Mouse (Mus musculus) hindbrain, postnatal 0 days (tissue): ENCODE results near the gene Ube2e1. TPM values are rescaled to one million over a fixed set of nuclear protein-coding genes. Genes with fewer than 3 reads are reported as not detected.
"Not testable (repeated sequence)": the region's sequence is repeated elsewhere in the genome, so short reads cannot be mapped to it uniquely, and the experiment has no call there.

Source experiments
- ATAC-seq: fragments of 200-750 bp; cut with Nextera tagmentation; 2 replicates; pipeline ENCODE4 v1.8.0; 2017; ENCODE audit warnings: mild to moderate bottlenecking, moderate TSS enrichment, moderate library complexity
- DNase-seq: peaks from one replicate; pipeline ENCODE4 v3.0.0-alpha.2; 2015; ENCODE audit warnings: low spot score
- H3K27ac ChIP-seq: fragments of 300-500 bp; sonication (generic); 2 replicates; pipeline ENCODE4 v1.5.1; 2014; ENCODE audit warnings: mild to moderate bottlenecking
- H3K27me3 ChIP-seq: fragments of 300-500 bp; sonication (generic); 2 replicates; pipeline ENCODE4 v1.6.1; 2014; ENCODE audit warnings: low read length, mixed read lengths; ENCODE audit not compliant: insufficient read depth
- H3K36me3 ChIP-seq: fragments of 300-500 bp; sonication (generic); 2 replicates; pipeline ENCODE4 v1.6.1; 2014; ENCODE audit warnings: low read length, mixed read lengths; ENCODE audit not compliant: insufficient read depth
- H3K4me1 ChIP-seq: fragments of 300-500 bp; sonication (generic); 2 replicates; pipeline ENCODE4 v1.6.1; 2014; ENCODE audit warnings: antibody characterized with exemption, low read length, mixed read lengths; ENCODE audit not compliant: insufficient read depth
- H3K4me2 ChIP-seq: fragments of 300-500 bp; sonication (generic); 2 replicates; pipeline ENCODE4 v1.6.1; 2014; ENCODE audit warnings: low read depth, mild to moderate bottlenecking, low read length, moderate library complexity, mixed read lengths
- H3K4me3 ChIP-seq: fragments of 300-500 bp; sonication (generic); 2 replicates; pipeline ENCODE4 v1.5.1; 2014; ENCODE audit warnings: low read length
- H3K9ac ChIP-seq: fragments of 300-500 bp; sonication (generic); replicated peaks from 2 replicates; pipeline ENCODE4 v1.6.1; 2014; ENCODE audit warnings: mild to moderate bottlenecking, low read length, moderate library complexity, mixed read lengths
- H3K9me3 ChIP-seq: fragments of 300-500 bp; sonication (generic); 2 replicates; pipeline ENCODE4 v1.6.1; 2016; ENCODE audit warnings: low read length, mixed read lengths
- CTCF ChIP-seq: IDR thresholded peaks from 2 replicates; pipeline ENCODE4 v1.5.1; 2016; ENCODE audit warnings: antibody characterized with exemption, control low read depth, low read depth
- WGBS: fragments of 180-500 bp; shearing (Covaris S2); extraction: QIAGEN DNeasy Blood & Tissue Kit; methylation state at CpG from one replicate; pipeline ENCODE4 v1.1.7; 2014; 5-methylcytosine and 5-hydroxymethylcytosine counted together
- polyA plus RNA-seq: library from polyadenylated mRNA; unstranded; fragments of >200 nt; fragmentation: Nextera tagmentation; extraction: Ambion mirVana; gene quantifications from 2 replicates; pipeline ENCODE4 v1.2.1, GENCODE M21; 2015
- total RNA-seq: library from RNA; depleted of rRNA; stranded (reverse); fragments of >200 nt; gene quantifications from 2 replicates; pipeline ENCODE4 v1.2.3, GENCODE M21; 2014; rRNA removed

Gene Ube2e1
- total and polyA plus RNA-seq, 2 experiments from 2014 or later, result 33.5 to 157 TPM

DNA sequence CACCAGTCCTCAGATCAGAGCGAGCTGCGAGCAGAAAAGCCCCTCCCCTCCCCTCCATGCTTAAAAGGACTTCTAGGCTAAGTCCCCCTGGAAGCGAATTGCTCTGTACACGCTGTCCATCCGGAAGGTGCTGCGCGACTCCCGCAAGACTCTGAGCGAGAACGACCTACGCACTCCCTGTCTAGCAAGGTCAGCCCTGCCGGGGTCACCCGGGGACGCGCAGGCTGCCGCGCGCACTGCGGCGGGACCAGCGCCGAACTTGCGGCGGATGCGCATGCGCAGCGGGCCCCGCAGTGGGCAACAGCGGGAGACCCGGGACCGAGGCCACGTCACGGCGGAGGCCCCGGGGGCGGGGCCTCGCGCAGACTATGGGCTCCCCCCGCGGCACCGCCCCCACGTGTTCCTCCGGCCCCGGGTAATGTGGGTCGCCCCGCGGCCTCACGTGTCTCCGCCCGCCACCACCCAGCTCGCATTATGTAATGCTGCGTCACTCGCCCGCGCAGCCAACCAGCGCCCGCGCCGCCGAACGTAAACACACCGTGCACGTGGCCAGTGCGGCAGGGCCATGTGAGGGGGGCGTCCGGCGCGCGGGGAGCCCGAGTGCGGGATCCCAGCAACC, 93.4 kb downstream of the Ube2e1 start:
- DNase-seq (peak; percentile 98), ATAC-seq (peak; percentile 94)
- under 1% methylated on average over 67 of the region's 71 CpGs for WGBS
- Histone ChIP-seq H3K36me3 (no peaks in the 10 kb centered on the region), H3K9me3 (no peaks in the 10 kb centered on the region), H3K4me1 (no peaks in the 10 kb centered on the region), H3K4me3 (peak overlapping the region; percentile 88), H3K27ac (peak overlapping the region; percentile 95), H3K4me2 (peak overlapping the region; percentile 77), H3K27me3 (no peaks in the 10 kb centered on the region), H3K9ac (peak overlapping the region; percentile 84)
- no peak for TF ChIP-seq CTCF

DNA sequence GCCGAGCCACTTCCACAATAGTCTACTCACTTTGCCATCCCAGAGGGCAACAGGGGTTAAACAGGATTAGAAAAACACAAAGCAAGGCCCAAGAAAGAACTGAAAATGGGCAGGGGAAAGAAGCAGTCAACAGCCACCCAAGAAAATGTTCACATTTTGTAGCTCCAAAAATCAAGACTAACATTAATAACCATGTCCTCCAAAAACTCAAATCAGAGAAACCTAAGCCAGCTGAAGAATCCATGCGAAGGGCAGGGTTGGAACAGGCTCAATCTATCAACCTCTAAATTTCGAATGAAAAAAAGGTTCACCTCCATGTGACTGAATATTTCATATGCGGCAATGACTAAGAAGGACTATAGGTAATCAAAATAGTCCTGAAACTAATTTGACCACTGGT, 94.3 kb downstream of the Ube2e1 start:
- ATAC-seq (no peak), DNase-seq (no peak)
- 0 out of 2 replicates have a peak overlapping the region, but pooled peaks have one; percentile 84 for H3K9ac ChIP-seq
- peak overlapping the region; percentile 88 for H3K4me3 ChIP-seq
- no peak overlapping the region for H3K27ac ChIP-seq
- 59% methylated on average over 4 of the region's 4 CpGs for WGBS
- no peaks in the 10 kb centered on the region for H3K4me1 ChIP-seq
- no peaks in the 10 kb centered on the region for H3K27me3 ChIP-seq
- TF ChIP-seq CTCF, result no peak
- H3K36me3 ChIP-seq, result no peaks in the 10 kb centered on the region
- H3K9me3 ChIP-seq, result no peaks in the 10 kb centered on the region
- peak overlapping the region; percentile 77 for H3K4me2 ChIP-seq

DNA sequence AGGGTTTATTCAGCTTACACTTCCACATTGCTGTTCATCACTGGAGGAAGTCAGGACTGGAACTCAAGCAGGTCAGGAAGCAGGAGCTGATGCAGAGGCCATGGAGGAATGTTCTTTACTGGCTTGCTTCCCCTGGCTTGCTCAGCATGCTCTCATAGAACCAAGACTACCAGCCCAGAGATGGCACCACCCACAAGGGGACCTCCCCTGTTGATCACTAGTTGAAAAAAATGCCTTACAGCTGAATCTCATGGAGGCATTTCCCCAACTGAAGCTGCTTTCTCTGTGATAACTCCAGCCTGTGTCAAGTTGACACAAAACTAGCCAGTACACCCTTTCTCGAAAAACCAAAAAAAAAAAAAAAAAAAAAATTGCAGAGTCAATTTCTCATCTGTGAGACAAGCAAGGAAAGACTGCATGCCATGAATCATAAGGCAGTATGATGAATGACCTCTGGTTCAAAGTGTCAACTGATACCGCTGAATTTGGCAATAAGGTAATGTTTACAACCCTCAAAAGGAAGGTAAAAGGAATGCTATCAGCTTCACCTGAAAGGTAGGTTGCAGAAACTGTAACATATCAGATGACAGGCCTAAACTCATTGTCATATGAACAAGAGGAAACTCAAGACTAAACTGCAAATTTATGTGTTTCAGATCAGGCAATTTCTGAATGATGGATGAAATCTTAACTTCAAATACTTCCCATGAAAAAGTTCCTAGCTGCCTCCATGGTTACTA, 95.0 kb downstream of the Ube2e1 start:
- not testable (repeated sequence) for H3K4me1 ChIP-seq, DNase-seq, H3K4me3 ChIP-seq, ATAC-seq, H3K27ac ChIP-seq, H3K36me3 ChIP-seq, H3K9ac ChIP-seq, H3K9me3 ChIP-seq, H3K4me2 ChIP-seq, H3K27me3 ChIP-seq
- WGBS, result 95% methylated on average over 2 of the region's 2 CpGs

DNA sequence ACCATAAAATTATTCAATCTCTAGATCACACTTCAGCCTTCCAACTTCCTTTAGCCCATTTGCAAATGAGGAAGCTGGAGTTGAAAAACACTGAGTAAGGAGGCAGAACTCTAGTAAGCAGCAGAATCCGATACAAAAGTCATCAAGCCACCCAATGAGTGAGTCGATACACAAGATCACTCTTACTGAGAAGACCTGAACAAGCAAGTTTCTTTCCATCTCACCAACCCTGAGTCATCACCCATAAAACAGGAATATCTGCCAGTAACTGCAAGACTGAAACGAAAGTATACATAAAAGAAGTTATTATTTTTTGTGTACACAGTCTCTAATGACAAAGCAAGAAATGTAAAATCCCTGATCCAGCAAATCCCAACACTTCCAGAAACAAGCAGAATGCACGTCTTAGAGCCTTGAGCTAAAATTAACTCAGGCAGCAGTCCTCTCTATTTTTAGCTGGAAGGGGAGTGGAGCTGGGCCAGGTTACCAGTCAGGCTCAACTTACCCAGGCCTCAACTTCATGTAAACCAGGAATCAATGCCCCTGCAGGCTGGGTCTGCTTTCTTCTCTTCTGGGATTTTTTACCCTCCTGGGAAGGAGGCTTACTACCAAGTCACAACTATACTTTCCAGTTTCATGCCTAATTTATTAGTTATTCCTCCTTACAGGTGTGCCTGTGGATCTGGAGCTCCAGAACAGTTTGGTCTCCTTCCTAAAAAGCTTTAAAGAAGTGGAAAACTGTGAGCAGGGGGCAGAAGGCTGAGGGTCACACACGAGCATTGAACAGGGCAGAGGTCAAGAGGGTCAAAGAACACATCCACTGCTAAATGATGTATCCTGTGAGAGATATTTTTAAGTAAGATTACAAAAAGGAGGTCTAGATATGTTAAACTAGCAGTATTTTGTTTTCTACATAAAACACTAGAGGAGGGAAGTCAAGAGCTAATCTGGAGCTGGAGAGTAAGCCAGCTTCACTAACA, 97.4 kb downstream of the Ube2e1 start:
- Histone ChIP-seq H3K36me3 (no peaks in the 10 kb centered on the region), H3K9me3 (no peaks in the 10 kb centered on the region), H3K4me1 (no peaks in the 10 kb centered on the region), H3K27me3 (no peaks in the 10 kb centered on the region), H3K9ac (no peak overlapping the region), H3K27ac (no peak overlapping the region), H3K4me2 (no peak overlapping the region), H3K4me3 (no peak overlapping the region)
- TF ChIP-seq CTCF, result no peak
- 61% methylated on average over 5 of the region's 5 CpGs for WGBS
- ATAC-seq (no peak), DNase-seq (no peak)

DNA sequence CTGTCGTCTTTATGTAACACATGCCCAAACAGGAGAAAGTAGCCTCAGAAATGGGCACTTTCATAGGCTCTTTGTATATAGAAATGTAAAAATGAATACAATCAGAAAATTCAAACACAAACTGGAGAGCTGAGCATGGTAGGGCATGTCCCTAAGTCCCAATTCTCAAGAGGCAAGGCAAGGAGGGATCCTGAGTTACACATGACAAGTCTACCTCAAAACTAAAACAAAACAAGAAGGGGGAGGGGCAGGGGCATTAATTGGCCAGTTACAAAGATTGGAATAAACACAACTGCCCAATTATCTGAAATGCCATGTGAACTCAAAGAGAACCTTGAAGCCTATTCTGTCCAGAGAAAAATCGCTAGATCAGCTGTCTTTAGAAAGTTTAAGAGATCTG, 98.6 kb downstream of the Ube2e1 start:
- Histone ChIP-seq H3K27ac (no peak overlapping the region), H3K4me3 (no peak overlapping the region), H3K4me1 (no peaks in the 10 kb centered on the region), H3K4me2 (no peak overlapping the region), H3K9me3 (no peaks in the 10 kb centered on the region), H3K36me3 (no peaks in the 10 kb centered on the region), H3K9ac (no peak overlapping the region), H3K27me3 (no peaks in the 10 kb centered on the region)
- WGBS, result 94% methylated on average over 2 of the region's 2 CpGs
- no peak for TF ChIP-seq CTCF
- no peak for ATAC-seq
- DNase-seq, result no peak

Other genes with a start within 250 kb of the Ube2e1 start
- gene Nr1d2, start 92.7 kb downstream of the Ube2e1 start, total RNA-seq, result 15.9 and 18.0 TPM in 2 replicates
- 8.7 and 9.5 TPM in 2 replicates for gene Nr1d2, start 92.7 kb downstream of the Ube2e1 start, polyA plus RNA-seq
- 20.5 and 27.1 TPM in 2 replicates for gene Nkiras1, start 60.7 kb downstream of the Ube2e1 start, total RNA-seq
- 68.3 and 70.7 TPM in 2 replicates for gene Nkiras1, start 60.7 kb downstream of the Ube2e1 start, polyA plus RNA-seq
- 407 and 452 TPM in 2 replicates for gene Rpl15, start 60.5 kb downstream of the Ube2e1 start, total RNA-seq
- 275 and 282 TPM in 2 replicates for gene Rpl15, start 60.5 kb downstream of the Ube2e1 start, polyA plus RNA-seq